Mouse (Mus musculus) myocyte (in vitro differentiated cells): ENCODE measurements at regions not wholly inside any gene's neighbourhood (a gene's known extent, or its start where the extent isn't known, plus 50 kb on each side); places are given as distances from the start of the nearest gene placed in this dataset.

Experiments
- H3K27me3 ChIP-seq: one replicate; pipeline ENCODE4 v1.6.1; 2011; ENCODE audit not compliant: control insufficient read depth, insufficient read depth, insufficient read length
- H3K36me3 ChIP-seq: one replicate; pipeline ENCODE4 v1.6.1; 2011; ENCODE audit not compliant: control insufficient read depth, insufficient read depth
- H3K4me2 ChIP-seq: one replicate; pipeline ENCODE4 v1.6.1; 2011; ENCODE audit warnings: low read depth, control low read depth
- H3K4me3 ChIP-seq: one replicate; pipeline ENCODE4 v1.5.1; 2011; ENCODE audit warnings: mild to moderate bottlenecking, control low read depth, moderate library complexity
- H3K79me2 ChIP-seq: one replicate; pipeline ENCODE4 v1.6.1; 2011; ENCODE audit not compliant: control insufficient read depth, insufficient read depth
- H3ac ChIP-seq: one replicate; pipeline ENCODE4 v1.6.1; 2011; ENCODE audit not compliant: control insufficient read depth, insufficient read length
- CEBPB ChIP-seq: IDR thresholded peaks from 2 replicates; pipeline ENCODE4 v1.6.1; 2011; ENCODE audit warnings: mild to moderate bottlenecking, moderate library complexity; ENCODE audit not compliant: poor library complexity, insufficient read depth, severe bottlenecking
- E2F4 ChIP-seq: IDR thresholded peaks from one replicate; pipeline ENCODE4 v1.6.1; 2011; ENCODE audit warnings: mild to moderate bottlenecking, control low read depth, moderate library complexity; ENCODE audit not compliant: insufficient read depth
- MAX ChIP-seq: IDR thresholded peaks from one replicate; pipeline ENCODE4 v1.6.1; 2011; ENCODE audit warnings: low read depth, mild to moderate bottlenecking, control low read depth
- MYOD1 ChIP-seq, 3 experiments: IDR thresholded peaks; one replicate each; pipeline ENCODE4 v1.6.1; 2011; ENCODE audit warnings: control low read depth in 2 of 3, low read depth in 2 of 3, mild to moderate bottlenecking in 2 of 3, moderate library complexity in 1 of 3; ENCODE audit not compliant: insufficient read length in 2 of 3, control insufficient read depth in 1 of 3
- MYOG ChIP-seq, 3 experiments: IDR thresholded peaks; one replicate each; pipeline ENCODE4 v1.6.1; 2011; ENCODE audit warnings: control low read depth in 2 of 3, low read depth in 2 of 3, mild to moderate bottlenecking in 2 of 3; ENCODE audit not compliant: insufficient read length in 2 of 3, control insufficient read depth in 1 of 3, insufficient read depth in 1 of 3
- POLR2A ChIP-seq: IDR thresholded peaks from one replicate; pipeline ENCODE4 v1.6.1; 2011; ENCODE audit warnings: low read depth, mild to moderate bottlenecking, control low read depth, moderate library complexity; ENCODE audit not compliant: insufficient read length
- POLR2AphosphoS2 ChIP-seq: IDR thresholded peaks from one replicate; pipeline ENCODE4 v1.6.1; 2011; ENCODE audit warnings: low read depth, control low read depth; ENCODE audit not compliant: insufficient read length
- REST ChIP-seq: IDR thresholded peaks from one replicate; pipeline ENCODE4 v1.6.1; 2011; ENCODE audit warnings: mild to moderate bottlenecking, control low read depth, moderate library complexity; ENCODE audit not compliant: insufficient read depth, insufficient read length
- SRF ChIP-seq: IDR thresholded peaks from one replicate; pipeline ENCODE4 v1.6.1; 2011; ENCODE audit warnings: low read depth; ENCODE audit not compliant: control insufficient read depth, insufficient read length
- TCF12 ChIP-seq: IDR thresholded peaks from one replicate; pipeline ENCODE4 v1.6.1; 2011; ENCODE audit warnings: mild to moderate bottlenecking, control low read depth; ENCODE audit not compliant: poor library complexity, insufficient read depth, severe bottlenecking
- TCF3 ChIP-seq: IDR thresholded peaks from one replicate; pipeline ENCODE4 v1.6.1; 2011; ENCODE audit warnings: low read depth, control low read depth; ENCODE audit not compliant: insufficient read length
- USF1 ChIP-seq: IDR thresholded peaks from one replicate; pipeline ENCODE4 v1.6.1; 2011; ENCODE audit warnings: low read depth, mild to moderate bottlenecking, control low read depth, moderate library complexity

GRCm38 (mm10) chr4:47935547-47935946 lies 109.4 kb upstream of the Nr4a3 start:
- Histone ChIP-seq H3K79me2 (no peaks in the 10 kb centered on the region), H3K36me3 (no peaks in the 10 kb centered on the region), H3K27me3 (no peaks in the 10 kb centered on the region), H3K4me2 (no peak overlapping the region), H3ac (no peak overlapping the region), H3K4me3 (no peak overlapping the region)
- TF ChIP-seq TCF3 (no peak), CEBPB (no peak), MAX (no peak), MYOD1 (IDR thresholded peaks at IDR 0.05; ENCODE audit: control insufficient read depth in 1 of 3, insufficient read length in 2 of 3, low read depth in 2 of 3) (no peak), POLR2A (no peak), POLR2AphosphoS2 (no peak), SRF (no peak), USF1 (no peak), REST (no peak), MYOG (IDR thresholded peaks at IDR 0.05; ENCODE audit: control insufficient read depth in 1 of 3, insufficient read depth in 1 of 3, insufficient read length in 2 of 3, low read depth in 2 of 3) (no peak), TCF12 (no peak), E2F4 (no peak)

GRCm38 (mm10) chr4:47936470-47937125 lies 108.4 kb upstream of the Nr4a3 start:
- H3K4me3 ChIP-seq = no peak overlapping the region
- H3ac ChIP-seq = no peak overlapping the region
- H3K36me3 ChIP-seq = no peaks in the 10 kb centered on the region
- no peak for TF ChIP-seq MYOG (IDR thresholded peaks at IDR 0.05; ENCODE audit: control insufficient read depth in 1 of 3, insufficient read depth in 1 of 3, insufficient read length in 2 of 3, low read depth in 2 of 3)
- no peak for TF ChIP-seq REST
- TF ChIP-seq TCF12 = no peak
- no peak for TF ChIP-seq MYOD1 (IDR thresholded peaks at IDR 0.05; ENCODE audit: control insufficient read depth in 1 of 3, insufficient read length in 2 of 3, low read depth in 2 of 3)
- TF ChIP-seq TCF3 = no peak
- TF ChIP-seq MAX = no peak
- no peak for TF ChIP-seq SRF
- TF ChIP-seq POLR2AphosphoS2 = no peak
- no peak for TF ChIP-seq USF1
- no peak for TF ChIP-seq CEBPB
- no peak for TF ChIP-seq E2F4
- no peak for TF ChIP-seq POLR2A
- no peak overlapping the region for H3K4me2 ChIP-seq
- H3K79me2 ChIP-seq = no peaks in the 10 kb centered on the region
- H3K27me3 ChIP-seq = no peaks in the 10 kb centered on the region

- no peak overlapping the region for H3K4me3 ChIP-seq
These were observed 96.9 kb upstream of the Nr4a3 start for GRCm38 (mm10) chr4:47947869-47948573.

GRCm38 (mm10) chr4:47948789-47949188 lies 96.2 kb upstream of the Nr4a3 start:
- Histone ChIP-seq H3K79me2 (no peaks in the 10 kb centered on the region), H3K27me3 (no peaks in the 10 kb centered on the region), H3ac (no peak overlapping the region), H3K36me3 (no peaks in the 10 kb centered on the region), H3K4me2 (no peak overlapping the region), H3K4me3 (no peak overlapping the region)
- TF ChIP-seq E2F4 = no peak
- TF ChIP-seq MYOD1 (IDR thresholded peaks at IDR 0.05; ENCODE audit: control insufficient read depth in 1 of 3, insufficient read length in 2 of 3, low read depth in 2 of 3) = no peak
- TF ChIP-seq CEBPB = no peak
- TF ChIP-seq POLR2AphosphoS2 = no peak
- no peak for TF ChIP-seq MAX

More at GRCm38 (mm10) chr4:47947869-47948573, 96.9 kb upstream of the Nr4a3 start:
- no peak for TF ChIP-seq USF1
- TF ChIP-seq CEBPB = no peak
- no peak for TF ChIP-seq MAX
- TF ChIP-seq TCF3 = no peak
- no peak for TF ChIP-seq SRF
- no peak for TF ChIP-seq MYOG (IDR thresholded peaks at IDR 0.05; ENCODE audit: control insufficient read depth in 1 of 3, insufficient read depth in 1 of 3, insufficient read length in 2 of 3, low read depth in 2 of 3)
- TF ChIP-seq TCF12 = no peak
- TF ChIP-seq E2F4 = no peak
- no peak for TF ChIP-seq POLR2AphosphoS2
- TF ChIP-seq MYOD1 (IDR thresholded peaks at IDR 0.05; ENCODE audit: control insufficient read depth in 1 of 3, insufficient read length in 2 of 3, low read depth in 2 of 3) = no peak
- no peak for TF ChIP-seq POLR2A
- no peak for TF ChIP-seq REST
- Histone ChIP-seq H3K79me2 (no peaks in the 10 kb centered on the region), H3K36me3 (no peaks in the 10 kb centered on the region), H3ac (no peak overlapping the region), H3K4me2 (no peak overlapping the region), H3K27me3 (no peaks in the 10 kb centered on the region)
